Mouse (Mus musculus) neutrophil, adult 5-6 weeks (primary cell): ENCODE results near the gene Cps1. TPM values are rescaled to one million over a fixed set of nuclear protein-coding genes. Genes with fewer than 3 reads are reported as not detected.

Source experiments
- ATAC-seq: fragments of 151-379, 151-347 bp; 2 replicates; pipeline ENCODE4 v1.8.0; 2017; ENCODE audit warnings: mild to moderate bottlenecking, moderate TSS enrichment; ENCODE audit not compliant: insufficient number of reproducible peaks, poor library complexity, low FRiP score, severe bottlenecking; ENCODE audit errors: extremely low read depth
- total RNA-seq: library from RNA; stranded (forward); fragments of 200-1000 nt; gene quantifications from 2 replicates; pipeline ENCODE4 v1.2.3, GENCODE M21; 2017

The Cps1 gene
- total RNA-seq, 1 experiment from 2014 or later: not detected

GRCm38 (mm10) chr1:67218339-67218944 lies 95.6 kb downstream of the Cps1 start:
- ATAC-seq: no peak

- no peak for ATAC-seq
Measured at GRCm38 (mm10) chr1:67223666-67224065, 100.8 kb downstream of the Cps1 start.

GRCm38 (mm10) chr1:67234861-67235260 lies 112.0 kb downstream of the Cps1 start:
- ATAC-seq: no peak

GRCm38 (mm10) chr1:67235468-67236217 lies 112.8 kb downstream of the Cps1 start:
- ATAC-seq: no peak

GRCm38 (mm10) chr1:67238446-67238845 lies 115.6 kb downstream of the Cps1 start:
- ATAC-seq: no peak

- no peak for ATAC-seq
Measured at GRCm38 (mm10) chr1:67238941-67239340, 116.1 kb downstream of the Cps1 start.

- no peak for ATAC-seq
Measured at GRCm38 (mm10) chr1:67265222-67265621, 142.4 kb downstream of the Cps1 start.

GRCm38 (mm10) chr1:67267972-67268371 lies 145.1 kb downstream of the Cps1 start:
- ATAC-seq: no peak

- no peak for ATAC-seq
Measured at GRCm38 (mm10) chr1:67268450-67268849, 145.6 kb downstream of the Cps1 start.

- ATAC-seq: no peak
Measured at GRCm38 (mm10) chr1:67276270-67276669, 153.4 kb downstream of the Cps1 start.

Other genes with a start within 250 kb of the Cps1 start
- gene Myl1, start 177.6 kb upstream of the Cps1 start, total RNA-seq: not detected in 2 replicates
- 17.7 and 21.5 TPM in 2 replicates for gene Lancl1, start 84.2 kb upstream of the Cps1 start, total RNA-seq